Mouse (Mus musculus) thymus, postnatal 14 days (tissue): Measurements from ENCODE around the gene Rnasel.
"Not testable (repeated sequence)": the region's sequence is repeated elsewhere in the genome, so short reads cannot be mapped to it uniquely, and the experiment has no call there.

Experiments
- DNase-seq: peaks from one replicate; pipeline ENCODE4 v3.0.0; 2021

Gene Rnasel

GRCm38 (mm10) chr1:153737101-153738085 lies 11.8 kb upstream of the Rnasel start:
- DNase-seq, result no peak

- no peak for DNase-seq
Measured at GRCm38 (mm10) chr1:153739437-153740015, 9.7 kb upstream of the Rnasel start.

GRCm38 (mm10) chr1:153740145-153740544 lies 9.1 kb upstream of the Rnasel start, which contains the start of gene Rgs16:
TSS of gene Rgs16 (plus strand) at chr1:153740349.
- peak; percentile 86 for DNase-seq

- no peak for DNase-seq
Measured at GRCm38 (mm10) chr1:153740775-153741400, 8.3 kb upstream of the Rnasel start.

DNA sequence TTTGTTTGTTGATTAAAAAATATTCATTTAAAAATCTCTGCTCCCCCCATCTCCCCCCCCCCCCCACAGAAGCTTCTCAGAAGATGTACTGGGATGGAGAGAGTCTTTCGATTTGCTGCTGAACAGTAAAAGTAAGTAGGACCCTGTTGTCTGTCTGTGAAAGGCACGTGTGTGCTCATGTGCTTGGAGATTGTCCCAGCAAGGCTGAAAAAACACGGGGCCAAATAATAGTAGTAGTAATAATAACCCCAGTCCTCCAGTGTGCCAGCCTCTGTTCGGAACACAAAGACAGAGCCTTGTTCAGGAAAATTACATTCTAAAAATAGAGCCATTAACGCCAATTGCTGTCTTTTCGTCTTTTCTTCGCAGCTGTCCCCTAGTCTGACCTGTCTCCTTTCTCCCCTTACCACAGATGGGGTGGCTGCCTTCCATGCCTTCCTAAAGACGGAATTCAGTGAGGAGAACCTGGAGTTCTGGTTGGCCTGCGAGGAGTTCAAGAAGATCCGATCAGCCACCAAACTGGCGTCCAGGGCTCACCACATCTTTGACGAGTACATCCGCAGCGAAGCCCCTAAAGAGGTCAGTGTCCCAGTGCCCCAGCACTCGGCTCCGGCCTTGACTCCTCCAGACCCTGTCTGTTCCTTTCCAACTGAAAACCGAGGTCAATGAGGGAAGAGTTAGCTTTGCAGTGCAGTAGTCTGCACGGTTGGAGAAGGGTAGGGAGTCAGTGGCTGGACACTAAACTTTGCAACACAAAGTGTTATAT lies 7.5 kb upstream of the Rnasel start:
- DNase-seq, result no peak

DNA sequence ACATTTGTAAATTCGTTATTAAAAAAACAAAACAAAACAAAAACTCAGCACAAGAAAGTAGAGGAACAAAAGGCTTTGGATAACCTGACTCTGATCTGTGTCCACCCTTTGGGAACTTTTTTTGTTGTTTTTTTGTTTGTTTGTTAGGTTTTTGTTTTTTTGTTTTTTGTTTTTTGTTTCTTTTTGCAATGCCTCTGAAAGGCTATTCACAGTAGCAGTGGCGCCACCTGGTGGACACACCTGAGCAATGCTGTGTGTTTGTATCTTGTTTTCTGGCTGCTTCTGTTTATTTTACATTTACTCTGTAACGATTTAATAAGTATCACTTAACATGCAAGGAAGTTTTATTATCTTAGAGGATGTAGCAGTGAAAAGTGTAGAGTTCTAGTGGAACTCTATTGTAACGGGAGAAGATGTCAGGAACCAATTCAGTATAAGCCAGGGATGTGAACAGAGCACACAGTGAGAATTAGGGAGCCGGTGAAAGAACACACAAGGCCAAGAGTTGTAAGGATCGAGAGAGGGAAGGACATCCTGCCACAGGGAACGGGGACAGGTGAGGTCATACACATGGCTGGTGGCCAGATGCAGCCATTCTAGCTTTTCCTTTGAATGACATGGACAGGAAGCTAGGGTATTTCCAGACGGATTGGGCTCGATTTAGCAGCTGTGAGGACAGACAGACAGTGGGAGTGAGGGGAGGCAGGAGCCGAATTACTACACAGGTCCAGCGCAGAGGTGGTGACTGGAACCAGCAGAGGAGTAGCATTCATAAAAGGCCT lies 6.7 kb upstream of the Rnasel start:
- peak; percentile 83 for DNase-seq

- DNase-seq, result peak; percentile 65
Measured at GRCm38 (mm10) chr1:153746119-153746670, 3.0 kb upstream of the Rnasel start.

GRCm38 (mm10) chr1:153746728-153747127 lies 2.5 kb upstream of the Rnasel start:
- DNase-seq, result peak; percentile 81

- DNase-seq, result peak; percentile 5
Measured at GRCm38 (mm10) chr1:153747861-153748530, 1.2 kb upstream of the Rnasel start.

GRCm38 (mm10) chr1:153748549-153748948 lies 677 bp upstream of the Rnasel start:
- peak; percentile 84 for DNase-seq

- no peak for DNase-seq
Measured at GRCm38 (mm10) chr1:153750054-153750453, 828 bp downstream of the Rnasel start.

DNA sequence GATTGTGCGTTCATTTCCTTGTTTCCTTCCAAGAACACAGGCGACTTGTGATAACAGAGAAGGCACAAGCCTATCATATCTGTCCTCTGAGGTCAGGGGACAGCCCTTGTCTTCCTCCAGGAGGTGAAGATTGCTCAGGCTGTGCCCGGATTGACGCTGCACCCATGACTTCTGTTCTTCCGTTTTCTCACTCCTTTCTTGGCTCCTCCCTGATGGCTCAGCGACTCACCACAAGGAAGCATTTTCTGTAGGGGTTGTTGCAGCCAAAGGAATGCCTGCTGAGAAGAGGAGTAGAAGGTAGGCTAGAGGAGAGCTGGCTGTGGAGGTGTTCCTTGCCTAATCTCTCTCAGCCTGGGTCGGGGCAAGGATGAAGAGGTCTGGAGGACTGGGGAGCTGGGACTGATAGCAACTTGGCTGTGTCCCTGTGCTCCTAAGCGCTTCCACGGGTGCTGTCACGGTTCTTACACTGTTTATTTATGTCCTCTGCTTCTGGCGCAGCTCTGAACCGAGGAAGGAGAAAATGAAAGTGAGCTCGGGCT lies 2.6 kb downstream of the Rnasel start:
- peak; percentile 56 for DNase-seq

DNA sequence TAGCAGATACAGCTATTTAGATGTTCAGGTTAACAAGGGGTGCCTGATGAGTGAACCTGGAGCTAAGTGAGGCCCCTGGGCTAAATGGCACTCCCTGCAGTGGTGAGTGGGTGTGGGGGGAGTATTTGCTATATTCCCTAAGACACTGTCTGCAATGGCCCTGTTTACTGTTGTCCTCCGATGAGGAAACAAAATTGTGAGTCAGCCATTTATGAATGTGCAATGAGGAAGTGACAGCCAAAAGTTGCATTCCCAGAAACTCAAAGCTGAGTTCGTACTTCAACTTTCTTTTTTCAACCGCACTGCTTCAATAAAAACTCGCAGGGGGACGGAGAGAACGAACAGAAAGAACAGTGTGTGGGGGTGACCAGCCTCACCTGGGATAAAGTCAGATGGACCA lies 3.3 kb downstream of the Rnasel start:
- DNase-seq, result peak; percentile 22

DNA sequence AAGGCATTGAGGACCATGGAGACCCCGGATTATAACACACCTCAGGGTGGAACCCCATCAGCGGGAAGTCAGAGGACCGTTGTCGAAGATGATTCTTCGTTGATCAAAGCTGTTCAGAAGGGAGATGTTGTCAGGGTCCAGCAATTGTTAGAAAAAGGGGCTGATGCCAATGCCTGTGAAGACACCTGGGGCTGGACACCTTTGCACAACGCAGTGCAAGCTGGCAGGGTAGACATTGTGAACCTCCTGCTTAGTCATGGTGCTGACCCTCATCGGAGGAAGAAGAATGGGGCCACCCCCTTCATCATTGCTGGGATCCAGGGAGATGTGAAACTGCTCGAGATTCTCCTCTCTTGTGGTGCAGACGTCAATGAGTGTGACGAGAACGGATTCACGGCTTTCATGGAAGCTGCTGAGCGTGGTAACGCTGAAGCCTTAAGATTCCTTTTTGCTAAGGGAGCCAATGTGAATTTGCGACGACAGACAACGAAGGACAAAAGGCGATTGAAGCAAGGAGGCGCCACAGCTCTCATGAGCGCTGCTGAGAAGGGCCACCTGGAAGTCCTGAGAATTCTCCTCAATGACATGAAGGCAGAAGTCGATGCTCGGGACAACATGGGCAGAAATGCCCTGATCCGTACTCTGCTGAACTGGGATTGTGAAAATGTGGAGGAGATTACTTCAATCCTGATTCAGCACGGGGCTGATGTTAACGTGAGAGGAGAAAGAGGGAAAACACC lies 4.7 kb downstream of the Rnasel start:
- DNase-seq, result no peak

GRCm38 (mm10) chr1:153764136-153764535 lies 14.9 kb downstream of the Rnasel start:
- no peak for DNase-seq

GRCm38 (mm10) chr1:153766298-153766697 lies 17.1 kb downstream of the Rnasel start:
- no peak for DNase-seq

GRCm38 (mm10) chr1:153767281-153767680 lies 18.1 kb downstream of the Rnasel start:
- no peak for DNase-seq

GRCm38 (mm10) chr1:153768465-153768864 lies 19.2 kb downstream of the Rnasel start:
- no peak for DNase-seq

- DNase-seq, result not testable (repeated sequence)
Measured at GRCm38 (mm10) chr1:153769571-153769970, 20.3 kb downstream of the Rnasel start.
